Mouse (Mus musculus) neural tube, embryonic 11.5 days (tissue): Measurements from ENCODE around the gene Cd300lf. TPM values are rescaled to one million over a fixed set of nuclear protein-coding genes. Genes with fewer than 3 reads are reported as not detected.

ENCODE experiments used
- ATAC-seq: fragments of 200-750 bp; cut with Nextera tagmentation; 2 replicates; pipeline ENCODE4 v1.8.0; 2017; ENCODE audit warnings: moderate number of reproducible peaks, mild to moderate bottlenecking, moderate TSS enrichment, moderate library complexity; ENCODE audit not compliant: insufficient read depth, low FRiP score, low TSS enrichment
- DNase-seq: peaks from one replicate; pipeline ENCODE4 v3.0.0-alpha.2; 2015; ENCODE audit warnings: low spot score
- H3K27ac ChIP-seq: fragments of 300-500 bp; sonication (generic); 2 replicates; pipeline ENCODE4 v1.5.1; 2014; ENCODE audit warnings: low read depth, mild to moderate bottlenecking, low read length
- H3K27me3 ChIP-seq: fragments of 300-500 bp; sonication (generic); 2 replicates; pipeline ENCODE4 v1.6.1; 2014; ENCODE audit warnings: mild to moderate bottlenecking, low read length, mixed read lengths; ENCODE audit not compliant: control insufficient read depth, insufficient read depth
- H3K36me3 ChIP-seq: fragments of 300-500 bp; sonication (generic); 2 replicates; pipeline ENCODE4 v1.6.1; 2014; ENCODE audit warnings: mild to moderate bottlenecking, low read length, moderate library complexity, mixed read lengths; ENCODE audit not compliant: control insufficient read depth, insufficient read depth
- H3K4me1 ChIP-seq: fragments of 300-500 bp; sonication (generic); 2 replicates; pipeline ENCODE4 v1.6.1; 2014; ENCODE audit warnings: low read length, mixed read lengths; ENCODE audit not compliant: control insufficient read depth, insufficient read depth
- H3K4me2 ChIP-seq: fragments of 300-500 bp; sonication (generic); 2 replicates; pipeline ENCODE4 v1.6.1; 2014; ENCODE audit warnings: low read depth, mild to moderate bottlenecking, moderate library complexity
- H3K4me3 ChIP-seq: fragments of 300-500 bp; sonication (generic); 2 replicates; pipeline ENCODE4 v1.5.1; 2014; ENCODE audit warnings: low read depth, low read length
- H3K9ac ChIP-seq: fragments of 300-500 bp; sonication (generic); 2 replicates; pipeline ENCODE4 v1.6.1; 2014; ENCODE audit warnings: mild to moderate bottlenecking, low read length
- H3K9me3 ChIP-seq: fragments of 300-500 bp; sonication (generic); 2 replicates; pipeline ENCODE4 v1.6.1; 2016; ENCODE audit warnings: low read length; ENCODE audit not compliant: control insufficient read depth
- WGBS: fragments of 180-500 bp; shearing (Covaris S2); extraction: QIAGEN DNeasy Blood & Tissue Kit; methylation state at CpG from one replicate; pipeline ENCODE4 v1.1.7; 2014; 5-methylcytosine and 5-hydroxymethylcytosine counted together
- polyA plus RNA-seq: library from polyadenylated mRNA; unstranded; fragments of >200 nt; fragmentation: Nextera tagmentation; extraction: Ambion mirVana; gene quantifications from 2 replicates; pipeline ENCODE4 v1.2.1, GENCODE M21; 2014

Gene Cd300lf
- polyA plus RNA-seq, 1 experiment from 2014 or later: not detected

GRCm38 (mm10) chr11:115172825-115173287, 39.1 kb upstream of the Cd300lf start:
- no peak for DNase-seq
- H3K4me1 ChIP-seq: peaks cover 31% of the 10 kb centered on the region

DNA sequence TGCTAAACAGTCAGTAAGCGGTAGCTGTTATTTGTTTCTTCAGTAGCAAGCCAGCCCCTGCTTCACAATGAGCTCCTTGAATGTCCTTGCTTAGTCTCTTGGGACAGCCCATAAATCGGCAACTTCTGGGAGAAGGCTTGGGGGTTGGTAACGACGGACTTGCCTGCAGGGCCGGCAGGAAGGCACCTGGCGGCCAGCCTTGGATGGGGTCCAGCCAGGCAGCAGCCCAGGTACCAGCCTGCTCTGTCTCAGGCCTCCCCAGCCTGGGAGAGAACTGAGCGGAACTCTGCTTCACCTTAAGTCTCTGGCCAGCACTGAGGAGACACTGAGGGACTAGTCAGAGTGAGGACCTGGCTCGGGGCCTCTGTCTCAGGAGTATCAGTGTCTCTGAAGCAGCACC, 37.3 kb upstream of the Cd300lf start:
- Histone ChIP-seq H3K27me3 (no peaks in the 10 kb centered on the region), H3K4me1 (peaks cover 22% of the 10 kb centered on the region), H3K9ac (no peak overlapping the region), H3K4me3 (no peak overlapping the region), H3K36me3 (no peaks in the 10 kb centered on the region), H3K9me3 (no peaks in the 10 kb centered on the region), H3K4me2 (no peak overlapping the region), H3K27ac (no peak overlapping the region)
- 31% methylated on average over 8 of the region's 8 CpGs for WGBS
- ATAC-seq (no peak), DNase-seq (no peak)

More at GRCm38 (mm10) chr11:115172825-115173287, 39.1 kb upstream of the Cd300lf start:
- no peak for ATAC-seq
- H3K27me3 ChIP-seq: no peaks in the 10 kb centered on the region
- H3K9me3 ChIP-seq: no peaks in the 10 kb centered on the region
- no peaks in the 10 kb centered on the region for H3K36me3 ChIP-seq
- no peak overlapping the region for H3K27ac ChIP-seq
- no peak overlapping the region for H3K4me3 ChIP-seq
- 27% methylated on average over 4 of the region's 4 CpGs for WGBS
- no peak overlapping the region for H3K4me2 ChIP-seq
- H3K9ac ChIP-seq: no peak overlapping the region

DNA sequence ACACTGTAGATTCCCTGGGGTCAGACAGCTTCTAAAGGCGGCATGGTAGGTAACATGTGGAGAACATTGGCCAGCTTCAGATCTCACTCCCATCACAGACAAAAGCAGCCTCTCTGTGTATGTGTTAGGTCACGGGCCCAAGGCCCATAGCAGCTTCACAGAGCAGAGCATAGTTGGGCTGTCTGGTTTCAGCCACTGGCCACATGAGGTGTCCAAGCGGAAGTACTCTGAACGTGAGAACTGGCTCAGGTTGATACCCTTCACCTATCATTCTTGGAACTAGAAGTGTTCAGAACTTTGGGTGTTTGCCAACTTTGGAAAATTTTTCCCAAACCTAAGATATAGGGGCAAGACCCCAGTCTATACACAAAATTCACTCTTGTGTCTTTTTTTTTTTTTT, 35.6 kb upstream of the Cd300lf start:
- DNase-seq (no peak), ATAC-seq (no peak)
- Histone ChIP-seq H3K4me3 (no peak overlapping the region), H3K27ac (no peak overlapping the region), H3K4me1 (peaks cover 27% of the 10 kb centered on the region), H3K4me2 (no peak overlapping the region), H3K9me3 (no peaks in the 10 kb centered on the region), H3K9ac (no peak overlapping the region), H3K36me3 (no peaks in the 10 kb centered on the region), H3K27me3 (peaks cover 6% of the 10 kb centered on the region; the same call in 1 of the 2 replicates)
- 89% methylated on average over 4 of the region's 4 CpGs for WGBS

DNA sequence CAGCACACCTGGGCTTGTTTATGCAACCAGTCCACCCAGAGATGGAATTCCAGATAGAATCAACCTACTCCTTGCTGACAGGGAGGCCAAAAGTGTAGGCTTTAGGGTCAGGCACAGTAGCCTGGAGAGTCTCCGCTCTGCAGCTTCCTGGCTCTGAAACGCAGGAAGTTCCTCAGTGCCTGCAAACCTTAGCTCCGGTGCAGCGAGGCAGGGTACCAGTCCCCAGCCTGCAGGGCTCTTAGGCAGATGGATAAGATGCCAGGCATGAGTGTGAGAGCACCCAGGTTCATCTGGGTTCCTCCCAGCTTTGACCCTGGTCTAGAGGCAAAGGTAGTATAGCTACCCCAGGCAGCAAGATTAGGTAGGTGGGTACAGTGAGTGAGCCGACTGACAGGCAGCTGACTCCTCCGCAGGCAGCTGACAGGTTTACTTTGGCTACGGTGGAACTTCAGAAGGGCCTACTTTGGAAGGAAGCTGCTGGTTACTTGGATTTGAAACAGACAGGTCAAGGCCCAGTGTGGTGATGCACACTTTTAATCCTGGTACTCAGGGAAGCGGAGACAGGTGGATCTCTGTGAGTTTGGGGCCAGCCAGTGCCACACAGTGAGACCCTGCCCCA, 33.9 kb upstream of the Cd300lf start:
- no peaks in the 10 kb centered on the region for H3K36me3 ChIP-seq
- H3K27ac ChIP-seq: no peak overlapping the region
- ATAC-seq: no peak
- H3K27me3 ChIP-seq: peaks cover 9% of the 10 kb centered on the region
- H3K9ac ChIP-seq: no peak overlapping the region
- H3K9me3 ChIP-seq: no peaks in the 10 kb centered on the region
- peaks cover 29% of the 10 kb centered on the region for H3K4me1 ChIP-seq
- H3K4me3 ChIP-seq: no peak overlapping the region
- WGBS: 92% methylated on average over 8 of the region's 8 CpGs
- no peak for DNase-seq
- no peak overlapping the region for H3K4me2 ChIP-seq

- Histone ChIP-seq H3K4me3 (no peak overlapping the region), H3K9ac (no peak overlapping the region), H3K9me3 (no peaks in the 10 kb centered on the region), H3K27ac (no peak overlapping the region), H3K4me2 (no peak overlapping the region), H3K27me3 (peaks cover 9% of the 10 kb centered on the region), H3K4me1 (peaks cover 26% of the 10 kb centered on the region), H3K36me3 (no peaks in the 10 kb centered on the region)
- DNase-seq (no peak), ATAC-seq (no peak)
- 85% methylated on average over 3 of the region's 3 CpGs for WGBS
Observed at GRCm38 (mm10) chr11:115166776-115167175, 33.0 kb upstream of the Cd300lf start.

- DNase-seq (no peak), ATAC-seq (no peak)
- 0% methylated on average over 8 of the region's 9 CpGs for WGBS
- Histone ChIP-seq H3K4me2 (peak overlapping the region; percentile 79), H3K36me3 (no peaks in the 10 kb centered on the region), H3K4me3 (peak overlapping the region; percentile 66), H3K4me1 (peaks cover 19% of the 10 kb centered on the region), H3K9me3 (no peaks in the 10 kb centered on the region), H3K27me3 (peaks cover 9% of the 10 kb centered on the region), H3K27ac (no peak overlapping the region), H3K9ac (peak overlapping the region; percentile 31)
Observed at GRCm38 (mm10) chr11:115164976-115165374, 31.2 kb upstream of the Cd300lf start.

GRCm38 (mm10) chr11:115164341-115164975, 30.7 kb upstream of the Cd300lf start:
- H3K4me1 ChIP-seq: peaks cover 19% of the 10 kb centered on the region
- H3K4me2 ChIP-seq: peak overlapping the region; percentile 79
- H3K9me3 ChIP-seq: no peaks in the 10 kb centered on the region
- H3K27ac ChIP-seq: no peak overlapping the region
- ATAC-seq (no peak), DNase-seq (no peak)
- peak overlapping the region; percentile 31 for H3K9ac ChIP-seq
- peak overlapping the region; percentile 66 for H3K4me3 ChIP-seq
- H3K36me3 ChIP-seq: no peaks in the 10 kb centered on the region
- H3K27me3 ChIP-seq: peaks cover 9% of the 10 kb centered on the region
- under 1% methylated on average over 14 of the region's 14 CpGs for WGBS

- peak; percentile 66 for DNase-seq
- peak; percentile 32 for ATAC-seq
- Histone ChIP-seq H3K36me3 (no peaks in the 10 kb centered on the region), H3K27me3 (peaks cover 9% of the 10 kb centered on the region), H3K4me3 (peak overlapping the region; percentile 66), H3K9ac (peak overlapping the region; percentile 31), H3K4me1 (peaks cover 19% of the 10 kb centered on the region), H3K4me2 (peak overlapping the region; percentile 79), H3K27ac (no peak overlapping the region), H3K9me3 (no peaks in the 10 kb centered on the region)
- under 1% methylated on average over 47 of the region's 47 CpGs for WGBS
Observed at GRCm38 (mm10) chr11:115163568-115164150, 29.9 kb upstream of the Cd300lf start.
